Mouse (Mus musculus): ENCODE data around the gene Lamtor3.
"Not testable (repeated sequence)": the region's sequence is repeated elsewhere in the genome, so short reads cannot be mapped to it uniquely, and the experiment has no call there.

The Lamtor3 gene

DNA sequence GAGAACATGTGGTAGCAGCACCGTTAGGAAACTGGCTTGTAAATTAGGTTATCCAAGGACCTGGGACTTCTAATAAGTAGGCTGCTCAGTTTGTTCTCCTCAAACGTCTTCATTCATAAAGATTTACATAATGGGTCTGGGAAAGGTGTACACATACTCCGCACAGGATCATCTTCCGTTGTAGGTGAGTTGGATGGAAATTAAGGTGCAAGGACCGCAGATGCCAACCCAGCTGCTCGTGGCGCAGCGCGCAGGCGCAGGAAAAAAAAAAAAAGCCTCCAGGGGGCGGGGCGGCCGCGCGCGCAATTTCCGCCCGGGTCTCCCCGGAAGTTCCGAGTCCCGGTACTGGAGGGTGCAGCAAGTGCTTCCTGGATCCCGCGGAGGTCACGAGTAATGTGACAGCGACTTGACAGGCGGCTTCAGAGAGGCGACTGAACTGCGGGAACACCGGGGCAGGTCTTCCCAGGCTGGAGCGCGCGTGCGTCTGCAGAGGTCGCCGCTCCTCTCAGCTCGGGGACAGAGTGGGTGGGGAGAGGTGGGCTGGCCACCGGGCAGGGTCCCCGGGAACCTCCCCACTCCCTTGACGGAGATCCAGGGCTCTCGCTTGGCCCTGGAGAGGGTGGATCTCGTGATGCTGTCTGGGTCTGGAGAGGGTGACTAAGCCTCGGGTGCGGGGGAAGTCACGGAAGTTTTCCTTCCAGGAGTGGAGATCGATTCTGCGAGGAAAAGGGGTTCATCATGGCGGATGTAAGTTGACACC is at the start of gene Lamtor3:
TSS of gene Lamtor3 (plus strand) at position 335 of the 760 bp plus-strand sequence.
- peak; percentile 95 for DNase-seq (ENCODE audit: low read depth, low spot score)

DNA sequence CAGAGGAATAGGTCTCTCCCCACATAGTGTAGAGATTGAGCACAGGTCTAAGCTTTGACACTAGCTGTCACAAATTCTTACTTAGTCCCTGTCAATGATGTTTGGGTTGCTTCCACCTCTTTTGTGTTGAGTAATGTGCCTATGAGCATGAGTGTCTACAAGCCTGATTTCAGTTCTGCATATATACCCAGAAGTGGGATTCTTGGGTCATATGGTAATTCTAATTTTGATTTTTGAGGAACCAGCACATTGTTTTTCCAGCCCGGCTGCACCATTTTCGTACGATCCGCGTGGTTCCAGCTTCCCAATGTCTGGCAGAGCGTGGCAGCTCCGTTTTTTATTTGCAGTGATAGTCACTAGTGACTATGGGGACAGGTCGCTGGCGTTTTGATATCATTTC is 48.9 kb upstream of the Lamtor3 start:
- DNase-seq (ENCODE audit: low read depth, low spot score), result no peak

DNA sequence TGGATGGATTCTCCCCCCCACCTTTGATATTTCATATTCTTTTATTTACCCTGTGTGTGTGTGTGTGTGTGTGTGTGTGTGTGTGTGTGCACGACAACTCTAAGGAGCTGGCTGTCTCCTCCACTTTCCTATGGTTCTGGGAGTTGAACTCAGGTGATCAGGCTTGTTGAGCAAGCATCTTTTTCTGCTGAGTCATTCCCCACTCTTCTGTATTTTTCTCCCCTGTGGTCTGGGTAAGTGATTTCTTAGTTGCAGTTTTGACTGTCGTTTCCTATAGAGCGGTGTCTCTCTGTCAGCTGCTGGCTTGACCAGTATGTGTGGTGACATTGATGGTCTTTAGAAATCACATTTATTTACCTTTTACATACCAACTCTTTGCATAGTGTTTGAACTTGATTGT is 39.0 kb upstream of the Lamtor3 start:
- DNase-seq (ENCODE audit: low read depth, low spot score), result no peak

- no peak for DNase-seq (ENCODE audit: low read depth, low spot score)
These were observed 38.1 kb upstream of the Lamtor3 start for GRCm38 (mm10) chr3:137880109-137880748.

DNA sequence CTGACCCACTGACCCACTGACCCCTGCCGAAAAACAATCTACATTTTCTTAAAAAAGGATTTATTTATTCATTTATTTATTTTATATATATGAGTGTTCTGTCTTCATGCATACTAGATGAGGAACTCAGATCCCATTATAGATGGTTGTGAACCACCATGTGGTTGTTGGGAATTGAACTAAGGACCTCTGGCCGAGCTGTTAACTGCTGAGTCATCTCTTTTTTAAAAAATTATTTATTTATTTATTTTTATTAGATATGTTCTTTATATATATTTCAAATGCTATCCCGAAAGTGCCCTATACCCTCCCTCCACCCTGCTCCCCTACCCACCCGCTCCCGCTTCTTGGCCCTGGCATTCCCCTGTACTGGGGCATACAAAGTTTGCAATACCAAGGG is 37.2 kb upstream of the Lamtor3 start:
- DNase-seq (ENCODE audit: low read depth, low spot score), result no peak

DNA sequence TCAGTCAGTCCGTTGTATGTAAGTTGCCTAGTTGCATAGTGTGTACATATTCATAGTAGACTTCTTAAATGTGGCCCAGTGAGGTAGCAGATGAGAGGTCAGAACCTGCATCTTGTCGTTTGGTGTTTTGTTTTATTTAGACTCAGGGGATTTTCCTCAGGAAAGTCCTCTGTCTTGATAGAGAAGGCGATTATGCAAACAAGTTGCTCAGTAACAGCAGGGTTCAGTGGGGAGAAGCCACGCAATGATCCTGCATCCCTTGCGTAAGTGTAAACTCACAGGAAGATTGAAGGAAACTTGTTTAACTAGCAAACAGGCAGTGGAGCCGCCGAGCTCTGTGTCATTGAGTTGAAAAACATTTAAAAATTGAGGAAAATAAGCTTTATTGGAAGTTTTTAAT is 30.3 kb upstream of the Lamtor3 start:
- no peak for DNase-seq (ENCODE audit: low read depth, low spot score)

- no peak for DNase-seq (ENCODE audit: low read depth, low spot score)
These were observed 27.2 kb upstream of the Lamtor3 start for GRCm38 (mm10) chr3:137891089-137891488.

DNA sequence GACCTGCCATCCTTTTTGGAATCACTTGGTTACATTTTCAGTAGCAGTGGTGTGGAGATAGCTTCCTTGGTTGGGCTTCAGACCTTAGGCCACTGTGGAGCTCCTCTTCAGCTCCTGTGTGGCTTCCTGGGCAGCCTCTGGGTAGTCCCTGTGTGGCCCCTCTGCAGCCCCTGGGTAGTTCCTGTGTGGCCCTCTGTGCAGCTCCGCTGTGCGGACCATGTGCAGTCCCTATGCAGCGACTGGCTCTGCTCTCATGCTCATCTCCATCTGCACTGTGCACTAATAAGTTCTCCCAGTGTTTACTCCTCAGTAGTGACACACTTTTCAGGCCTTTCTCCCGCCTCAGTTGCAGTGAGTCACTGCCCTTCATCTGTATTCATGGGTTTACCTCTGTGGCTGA is 26.2 kb upstream of the Lamtor3 start:
- DNase-seq (ENCODE audit: low read depth, low spot score), result no peak

DNA sequence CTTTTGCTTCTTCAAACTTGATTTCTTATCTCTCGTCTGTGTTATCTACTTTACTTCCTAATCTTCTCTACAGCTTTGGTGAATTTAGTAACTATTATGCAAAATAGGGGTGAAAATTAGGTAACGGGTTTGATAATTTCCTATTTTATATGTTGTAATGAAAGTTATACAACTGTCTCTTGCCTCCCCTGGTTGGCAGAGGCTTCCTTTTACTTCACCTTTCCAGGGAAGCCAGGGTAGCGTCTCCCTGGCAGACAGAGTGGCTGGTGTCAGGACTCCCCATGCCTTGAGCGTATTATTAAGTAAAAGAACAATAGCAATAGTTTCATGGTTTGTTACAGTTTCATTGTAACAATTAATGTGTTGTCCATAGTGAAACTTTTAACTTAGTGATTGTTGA is 24.5 kb upstream of the Lamtor3 start:
- no peak for DNase-seq (ENCODE audit: low read depth, low spot score)

DNA sequence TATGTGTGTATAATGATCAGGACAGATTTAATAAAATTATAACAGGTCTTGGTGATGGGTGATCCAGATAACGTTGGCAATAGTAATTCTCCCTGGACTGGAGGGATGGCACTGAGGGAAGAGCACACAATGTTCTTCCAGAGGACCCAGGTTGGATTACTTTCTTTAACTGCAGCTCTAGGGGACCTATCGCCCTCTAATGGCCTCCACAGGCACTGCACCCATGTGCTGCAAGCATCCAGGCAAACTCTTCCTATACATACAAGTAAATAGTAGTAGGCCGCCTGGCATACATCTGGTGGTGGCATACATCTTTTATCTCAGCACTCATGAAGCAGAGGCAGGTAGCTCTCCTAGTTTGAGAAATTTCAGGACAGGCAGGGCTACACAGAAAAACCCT is 23.1 kb upstream of the Lamtor3 start:
- DNase-seq (ENCODE audit: low read depth, low spot score), result peak; percentile 40

DNA sequence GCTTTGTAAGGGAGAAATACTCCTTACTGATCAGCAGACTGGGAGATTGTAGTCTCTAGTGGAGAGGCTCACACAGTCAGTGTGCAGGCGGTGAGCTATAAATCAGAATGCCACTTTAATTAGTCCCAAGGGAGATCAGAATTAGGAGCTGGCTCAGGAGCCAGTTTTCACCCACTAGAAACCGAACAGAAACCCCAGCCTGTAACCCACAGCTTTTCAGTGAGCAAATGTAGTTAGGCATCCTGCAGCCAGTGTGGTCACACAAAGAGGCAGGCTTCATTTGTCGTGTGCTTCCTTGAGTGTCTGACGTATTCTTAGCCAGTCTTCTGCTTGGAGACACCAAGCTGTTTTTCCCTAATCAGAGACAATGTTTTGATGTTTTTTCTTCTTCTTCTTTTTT is 21.9 kb upstream of the Lamtor3 start:
- no peak for DNase-seq (ENCODE audit: low read depth, low spot score)

GRCm38 (mm10) chr3:137896867-137897266 is 21.4 kb upstream of the Lamtor3 start:
- DNase-seq (ENCODE audit: low read depth, low spot score), result no peak

DNA sequence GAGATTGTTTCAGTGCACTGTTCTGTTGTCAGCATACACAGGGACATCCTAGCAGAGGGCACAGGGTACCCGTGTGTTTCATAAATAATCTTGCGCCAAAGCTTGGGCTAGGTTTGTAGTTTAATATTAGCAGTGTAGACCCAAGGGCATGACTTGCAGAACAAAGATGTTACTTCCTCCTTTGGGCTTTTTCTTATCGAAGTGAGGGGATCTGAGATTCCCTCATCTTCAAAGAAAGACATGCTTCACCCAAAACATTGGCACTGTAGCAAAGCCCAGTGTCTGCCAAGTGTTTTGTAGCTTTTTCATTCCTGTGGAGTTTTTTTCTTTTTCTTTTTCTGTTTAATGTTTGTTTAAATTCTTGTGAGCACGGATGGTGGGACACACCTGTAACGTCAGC is 20.6 kb upstream of the Lamtor3 start:
- no peak for DNase-seq (ENCODE audit: low read depth, low spot score)

- no peak for DNase-seq (ENCODE audit: low read depth, low spot score)
These were observed 18.2 kb upstream of the Lamtor3 start for GRCm38 (mm10) chr3:137900149-137900548.

- DNase-seq (ENCODE audit: low read depth, low spot score), result no peak
These were observed 5.2 kb upstream of the Lamtor3 start for GRCm38 (mm10) chr3:137913093-137913492.

DNA sequence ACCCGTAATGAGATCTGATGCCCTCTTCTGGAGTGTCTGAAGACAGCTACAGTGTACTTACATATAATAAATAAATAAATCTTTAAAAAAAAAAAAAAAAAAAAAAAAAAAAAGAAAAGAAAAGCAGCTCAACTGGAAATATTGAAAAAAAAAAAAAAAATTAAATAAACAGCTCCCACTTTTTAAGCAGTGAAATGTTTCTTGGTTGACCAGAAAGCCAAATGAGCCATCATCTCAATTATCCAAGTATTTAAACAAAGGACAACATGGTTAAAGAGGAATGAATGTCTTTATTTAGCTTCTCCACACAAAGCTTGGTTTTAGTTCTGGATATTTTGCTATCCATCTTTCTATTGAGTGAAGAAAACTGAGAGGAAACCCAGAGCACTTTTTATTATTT is 3.7 kb upstream of the Lamtor3 start:
- DNase-seq (ENCODE audit: low read depth, low spot score), result not testable (repeated sequence)

DNA sequence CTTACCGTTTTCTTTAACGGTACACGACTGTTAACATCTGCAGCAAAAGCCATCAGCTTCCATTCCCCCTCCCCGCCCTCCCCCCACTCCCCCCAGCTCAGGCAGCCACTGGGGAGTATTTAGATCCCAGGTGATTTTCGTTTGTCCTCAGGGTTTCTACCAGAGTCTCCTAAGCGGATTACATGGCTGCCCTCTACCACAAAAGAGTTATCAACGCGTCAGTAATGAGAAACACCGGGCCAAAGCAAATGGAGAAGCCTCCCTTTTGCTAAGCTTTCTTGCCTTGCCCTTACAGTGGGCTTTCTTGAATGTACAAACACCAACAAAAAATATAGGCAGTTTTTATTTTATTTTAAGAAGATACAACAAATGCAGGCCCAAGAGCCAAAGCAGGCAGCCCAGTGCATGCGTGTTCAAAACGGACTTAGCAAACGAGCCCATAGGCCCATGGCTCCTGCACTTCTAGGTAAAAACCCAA is 573 bp upstream of the Lamtor3 start:
- no peak for DNase-seq (ENCODE audit: low read depth, low spot score)

GRCm38 (mm10) chr3:137918932-137919311 is 616 bp downstream of the Lamtor3 start:
- no peak for DNase-seq (ENCODE audit: low read depth, low spot score)

DNA sequence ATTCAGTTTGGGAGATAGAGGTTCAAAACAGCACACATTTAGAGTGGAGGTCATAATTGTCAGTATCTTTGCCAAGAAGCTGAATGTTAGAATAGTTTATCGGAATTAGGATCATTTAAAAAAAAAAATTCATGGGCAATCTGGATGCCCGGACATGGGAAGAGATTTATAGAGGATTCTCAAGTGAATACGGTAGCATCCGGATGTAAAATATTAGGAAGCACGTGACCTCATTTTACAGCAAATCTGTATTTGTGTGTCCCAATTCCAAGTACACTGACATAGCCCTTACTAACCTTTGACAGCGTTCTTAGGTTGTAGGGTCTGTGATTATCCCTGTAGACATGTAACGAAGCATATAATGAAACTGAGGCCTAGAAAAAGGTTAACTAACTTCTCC is 1.1 kb downstream of the Lamtor3 start:
- DNase-seq (ENCODE audit: low read depth, low spot score), result no peak

DNA sequence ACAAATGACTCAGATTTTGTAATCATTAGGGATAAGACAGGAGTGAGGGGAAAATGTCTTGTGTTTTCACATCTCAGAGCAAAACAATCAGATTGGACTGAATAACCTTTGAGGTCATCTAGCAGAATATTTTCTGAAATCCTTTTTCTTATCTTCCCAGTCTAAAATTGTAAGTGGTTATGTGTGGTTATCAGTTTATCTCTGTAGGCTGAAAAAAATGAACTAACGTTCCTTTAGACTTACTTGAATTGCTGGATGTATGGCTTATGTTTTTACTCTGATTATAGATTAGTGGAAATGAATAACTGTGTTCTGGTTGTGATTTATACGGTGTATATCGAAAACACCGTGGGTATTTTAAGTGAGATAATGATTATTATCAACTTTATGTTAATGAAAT is 2.3 kb downstream of the Lamtor3 start:
- DNase-seq (ENCODE audit: low read depth, low spot score), result no peak

DNA sequence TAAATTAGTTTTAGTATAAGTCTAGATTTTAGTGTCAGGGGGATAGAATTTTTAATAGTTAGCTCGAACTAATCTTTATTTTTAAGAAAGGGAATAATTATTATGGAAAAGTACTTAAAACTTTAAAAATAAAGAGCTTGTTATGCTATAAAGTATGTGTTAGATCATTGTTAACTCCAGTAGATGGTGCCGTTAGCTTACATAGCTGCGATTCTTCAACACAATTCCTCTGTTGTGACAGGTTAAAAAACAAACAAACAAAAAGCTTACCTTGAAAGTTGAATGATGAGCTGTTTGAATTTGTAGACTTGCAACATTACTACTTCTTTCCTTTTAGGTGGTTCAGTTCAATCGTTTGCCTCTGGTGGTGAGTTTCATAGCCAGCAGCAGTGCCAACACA is 8.7 kb downstream of the Lamtor3 start:
- DNase-seq (ENCODE audit: low read depth, low spot score), result no peak

GRCm38 (mm10) chr3:137929940-137930339 is 11.6 kb downstream of the Lamtor3 start:
- no peak for DNase-seq (ENCODE audit: low read depth, low spot score)

GRCm38 (mm10) chr3:137932748-137933147 is 14.4 kb downstream of the Lamtor3 start:
- no peak for DNase-seq (ENCODE audit: low read depth, low spot score)

All from CD4-positive helper T cell, adult 2 months (primary cell).